Mouse (Mus musculus): ENCODE results near the gene Psme3.
A peak's percentile ranks its signal among the peaks of the same experiment; 100 is the strongest.

Psme3 gene

GRCm38 (mm10) chr11:101315665-101316500 lies at the start of gene Psme3:
Gene Psme3, plus strand, starts transcription at chr11:101316213.
- peak; percentile 94 for DNase-seq

- no peak for DNase-seq
Observed at GRCm38 (mm10) chr11:101269577-101270116, 46.4 kb upstream of the Psme3 start.

GRCm38 (mm10) chr11:101272446-101272845 lies 43.6 kb upstream of the Psme3 start:
- no peak for DNase-seq

GRCm38 (mm10) chr11:101275309-101275708 lies 40.7 kb upstream of the Psme3 start:
- DNase-seq = no peak

GRCm38 (mm10) chr11:101276319-101277070 lies 39.5 kb upstream of the Psme3 start:
- no peak for DNase-seq

- no peak for DNase-seq
Observed at GRCm38 (mm10) chr11:101277381-101278222, 38.4 kb upstream of the Psme3 start.

GRCm38 (mm10) chr11:101278223-101279192 lies 37.5 kb upstream of the Psme3 start, which contains the start of the genes Cntd1 and Coa3:
Gene Cntd1, plus strand, starts transcription at chr11:101279012.
Gene Coa3, minus strand, starts transcription at chr11:101279114.
- peak; percentile 78 for DNase-seq

GRCm38 (mm10) chr11:101279193-101279569 lies 36.8 kb upstream of the Psme3 start:
- DNase-seq = no peak

GRCm38 (mm10) chr11:101280837-101281236 lies 35.2 kb upstream of the Psme3 start:
- no peak for DNase-seq

- no peak for DNase-seq
Observed at GRCm38 (mm10) chr11:101282896-101283295, 33.1 kb upstream of the Psme3 start.

- DNase-seq = no peak
Observed at GRCm38 (mm10) chr11:101283805-101284204, 32.2 kb upstream of the Psme3 start.

- DNase-seq = no peak
Observed at GRCm38 (mm10) chr11:101287306-101287705, 28.7 kb upstream of the Psme3 start.

- no peak for DNase-seq
Observed at GRCm38 (mm10) chr11:101291231-101291630, 24.8 kb upstream of the Psme3 start.

- no peak for DNase-seq
Observed at GRCm38 (mm10) chr11:101295191-101295590, 20.8 kb upstream of the Psme3 start.

- no peak for DNase-seq
Observed at GRCm38 (mm10) chr11:101300881-101301280, 15.1 kb upstream of the Psme3 start.

GRCm38 (mm10) chr11:101301299-101302003 lies 14.6 kb upstream of the Psme3 start:
- DNase-seq = no peak

- DNase-seq = peak; percentile 97
Observed at GRCm38 (mm10) chr11:101302004-101302798, 13.8 kb upstream of the Psme3 start, which contains the start of gene Becn1. Gene Becn1, minus strand, starts transcription at chr11:101302286.

GRCm38 (mm10) chr11:101307744-101308143 lies 8.3 kb upstream of the Psme3 start:
- no peak for DNase-seq

- no peak for DNase-seq
Observed at GRCm38 (mm10) chr11:101311083-101311482, 4.9 kb upstream of the Psme3 start.

GRCm38 (mm10) chr11:101312150-101312549 lies 3.9 kb upstream of the Psme3 start:
- DNase-seq = no peak

Data from cerebellum, adult 8-10 months (tissue).